Mouse (Mus musculus) bone marrow macrophage, adult 2 months (primary cell): ENCODE data around the gene Cldn7.

Source experiments
- CTCF ChIP-seq: IDR thresholded peaks from 2 replicates; pipeline ENCODE4 v1.5.1; 2012; ENCODE audit warnings: low read depth, mild to moderate bottlenecking, low read length, moderate library complexity
- POLR2A ChIP-seq: IDR thresholded peaks from 2 replicates; pipeline ENCODE4 v1.6.1; 2012; ENCODE audit warnings: mild to moderate bottlenecking, low read depth, low read length, borderline replicate concordance

- TF ChIP-seq CTCF: no peak
- no peak for TF ChIP-seq POLR2A
Measured at GRCm38 (mm10) chr11:69990850-69991691, 26.5 kb downstream of the Cldn7 start, which contains the start of gene Gabarap.
